Mouse (Mus musculus): ENCODE measurements around the gene Olfr1371.

The Olfr1371 gene

DNA sequence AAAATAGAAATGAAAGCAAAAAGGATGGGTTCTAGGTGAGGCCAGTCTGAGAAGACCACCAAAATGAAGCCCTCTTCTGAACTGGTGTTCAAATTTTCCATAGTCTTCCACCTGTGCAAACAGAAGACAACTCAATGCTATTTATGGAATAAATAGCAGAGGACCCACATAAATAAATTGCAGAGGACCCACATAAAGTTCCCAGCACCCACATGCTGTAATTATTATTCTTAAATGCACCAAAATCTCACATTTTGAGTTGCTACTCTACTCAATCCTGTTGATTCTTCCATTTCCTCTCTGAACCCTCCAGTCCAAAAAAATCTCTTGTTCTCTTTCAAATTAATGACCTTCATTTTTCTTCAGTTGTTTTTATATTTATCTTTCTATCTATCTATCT is at the start of gene Olfr1371:
Olfr1371 (minus strand) TSS at position 101 of the 400 bp plus-strand sequence.
- DNase-seq (ENCODE audit: inconsistent age in 2 of 2, low spot score in 1 of 2) = no peak

DNA sequence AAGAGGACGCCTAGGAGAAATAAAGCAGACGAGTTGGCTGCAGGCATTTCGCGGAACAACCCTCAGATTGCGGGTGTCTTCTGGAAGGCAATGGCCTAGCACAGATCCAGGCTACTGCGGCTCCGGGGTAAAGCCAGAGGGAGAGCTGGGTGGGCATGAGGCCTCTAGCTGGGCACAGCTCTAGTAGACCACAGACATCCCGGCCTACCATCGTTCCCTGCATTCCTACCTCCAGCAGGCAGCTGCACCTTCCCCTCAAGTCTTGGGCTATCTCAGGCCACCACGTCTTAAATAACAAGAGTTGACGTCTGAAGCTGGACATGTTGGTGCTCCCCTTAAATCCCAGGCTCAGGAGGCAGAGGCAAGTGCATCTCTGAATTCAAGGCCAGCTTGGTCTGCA is 48.6 kb upstream of the Olfr1371 start:
- DNase-seq (ENCODE audit: inconsistent age in 2 of 2, low spot score in 1 of 2) = no peak

DNA sequence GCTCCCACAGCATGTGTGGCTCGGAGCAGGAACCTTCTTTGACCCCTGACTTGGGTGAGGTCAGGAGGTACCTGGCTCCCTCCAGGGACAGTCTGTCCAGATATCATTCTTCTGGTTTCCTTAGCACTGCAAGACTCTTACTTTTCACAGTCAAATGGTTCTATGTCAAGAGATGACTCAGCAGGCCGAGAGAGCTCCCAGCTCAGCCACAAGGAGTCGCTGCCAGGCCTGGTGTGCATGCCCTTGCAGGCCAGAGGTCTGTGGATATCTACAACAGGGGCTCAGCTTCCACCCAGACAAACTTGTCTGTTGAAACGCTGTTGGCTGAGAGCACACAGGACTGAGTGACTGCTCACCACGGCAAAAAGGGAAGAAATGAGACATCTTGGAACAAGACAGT is 48.1 kb upstream of the Olfr1371 start:
- peak; percentile 85 to 92 for DNase-seq (ENCODE audit: inconsistent age in 2 of 2, low spot score in 1 of 2)

DNA sequence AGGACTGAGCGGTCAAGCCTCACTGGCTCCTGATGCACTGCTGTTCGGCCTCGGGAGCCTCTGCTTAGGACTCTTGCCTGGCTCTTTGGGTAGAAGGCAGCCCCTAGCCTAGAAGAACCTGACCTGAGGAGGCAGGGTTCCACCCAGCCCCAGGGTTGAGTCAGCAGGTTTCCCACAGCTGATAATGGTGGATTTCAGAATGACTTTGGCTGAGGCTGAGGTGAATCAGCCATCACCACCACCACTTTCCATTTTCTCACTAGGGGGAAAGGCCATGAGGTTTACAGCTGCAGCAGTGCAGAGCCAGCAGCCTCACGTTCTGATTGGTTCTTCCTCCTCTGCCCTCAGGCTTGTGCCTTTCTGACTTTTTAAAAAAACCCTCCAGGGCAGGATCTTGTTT is 47.1 kb upstream of the Olfr1371 start:
- peak in 1 of 2 experiments; percentile 82 for DNase-seq (ENCODE audit: inconsistent age in 2 of 2, low spot score in 1 of 2)

DNA sequence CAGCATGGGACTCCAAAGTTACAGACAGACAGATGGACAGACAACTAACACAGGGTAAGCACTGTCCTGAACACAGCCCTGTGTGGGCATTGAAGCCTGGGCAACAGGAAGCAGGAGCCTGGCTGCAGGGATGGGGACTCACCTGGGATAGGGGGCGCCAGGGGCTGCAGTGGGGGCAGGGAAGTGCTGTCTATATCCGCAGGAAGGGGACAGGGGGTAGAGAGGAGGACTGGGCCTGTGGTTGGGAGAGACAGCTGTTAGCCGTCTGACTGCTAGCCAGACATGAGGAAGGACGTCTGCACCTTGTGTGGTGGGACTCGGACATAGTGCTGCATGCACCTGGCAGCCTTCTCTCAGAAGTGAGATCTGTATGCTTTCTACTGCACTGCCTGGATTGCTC is 44.9 kb upstream of the Olfr1371 start:
- DNase-seq (ENCODE audit: inconsistent age in 2 of 2, low spot score in 1 of 2) = no peak

DNA sequence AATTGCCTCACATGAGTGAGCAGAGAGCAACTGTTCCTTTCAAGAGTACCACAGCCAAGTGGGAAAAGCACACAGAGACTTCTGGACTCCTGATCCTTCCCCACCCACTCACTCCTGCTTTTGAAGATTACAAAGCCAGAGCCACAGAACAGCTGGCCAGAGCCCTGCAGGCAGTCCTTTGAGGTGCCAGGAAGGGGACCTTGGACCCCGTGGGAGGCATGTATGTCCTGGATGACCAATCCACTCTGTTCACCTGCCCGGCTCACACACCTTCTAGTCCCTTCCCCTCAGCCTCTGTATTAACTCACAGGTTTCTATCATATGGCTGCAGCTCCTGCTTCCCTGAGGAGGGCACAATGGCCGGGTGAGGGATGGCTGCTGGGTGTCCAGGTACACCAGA is 43.6 kb upstream of the Olfr1371 start:
- no peak for DNase-seq (ENCODE audit: inconsistent age in 2 of 2, low spot score in 1 of 2)

DNA sequence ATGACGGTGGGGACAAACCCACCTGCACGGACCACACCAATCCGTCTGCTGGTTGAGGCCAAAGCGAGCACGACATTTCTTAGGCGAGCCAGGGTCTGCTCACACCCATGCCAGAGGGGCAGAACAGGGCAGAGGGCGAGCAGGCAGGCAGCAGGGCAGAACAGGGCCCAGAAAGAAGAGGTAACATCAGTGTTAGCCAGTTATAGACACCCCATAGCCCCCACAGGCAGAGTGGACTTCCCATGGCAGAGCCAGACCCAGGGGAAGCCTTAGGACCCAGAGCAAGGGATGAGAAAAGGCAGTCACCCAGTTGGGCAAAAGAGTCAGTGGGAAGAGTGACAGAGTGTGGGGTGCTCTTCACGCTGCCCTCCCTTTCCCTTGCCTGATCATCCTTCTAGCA is 41.3 kb upstream of the Olfr1371 start:
- no peak for DNase-seq (ENCODE audit: inconsistent age in 2 of 2, low spot score in 1 of 2)

DNA sequence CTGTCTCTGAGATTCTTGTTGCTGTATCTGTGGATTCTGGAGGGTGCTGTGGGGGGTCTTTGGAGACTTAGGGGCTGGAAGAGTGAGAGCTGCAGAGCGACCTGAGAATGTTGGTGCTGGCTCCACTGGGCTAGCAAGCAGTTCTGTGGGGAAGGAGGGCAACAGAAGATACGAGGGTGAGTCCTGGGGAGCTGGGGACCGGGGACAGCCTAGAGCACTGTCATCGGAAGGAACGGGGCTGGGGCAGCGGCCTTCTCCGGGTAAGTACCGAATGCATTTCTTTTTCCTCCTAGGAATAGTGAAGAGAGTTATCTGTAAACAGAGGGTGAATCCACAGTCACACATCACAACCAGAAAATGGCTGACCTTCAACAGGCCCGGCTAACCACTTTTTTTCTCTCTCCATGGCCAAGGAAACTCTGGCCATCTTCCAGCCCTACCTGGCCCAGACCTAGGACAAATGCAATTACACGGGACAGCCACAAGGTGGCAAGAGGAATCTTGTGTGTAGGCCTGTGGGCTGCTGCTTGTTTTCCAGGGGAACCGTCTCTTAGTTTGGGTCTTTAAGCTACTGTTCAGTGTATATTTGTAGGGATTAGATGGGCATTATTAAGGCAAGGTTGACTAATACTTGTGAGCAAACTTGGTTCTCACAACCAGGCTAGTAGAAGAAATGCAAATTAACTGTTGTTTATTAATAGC is 40.0 kb upstream of the Olfr1371 start:
- peak; percentile 84 to 94 for DNase-seq (ENCODE audit: inconsistent age in 2 of 2, low spot score in 1 of 2)

DNA sequence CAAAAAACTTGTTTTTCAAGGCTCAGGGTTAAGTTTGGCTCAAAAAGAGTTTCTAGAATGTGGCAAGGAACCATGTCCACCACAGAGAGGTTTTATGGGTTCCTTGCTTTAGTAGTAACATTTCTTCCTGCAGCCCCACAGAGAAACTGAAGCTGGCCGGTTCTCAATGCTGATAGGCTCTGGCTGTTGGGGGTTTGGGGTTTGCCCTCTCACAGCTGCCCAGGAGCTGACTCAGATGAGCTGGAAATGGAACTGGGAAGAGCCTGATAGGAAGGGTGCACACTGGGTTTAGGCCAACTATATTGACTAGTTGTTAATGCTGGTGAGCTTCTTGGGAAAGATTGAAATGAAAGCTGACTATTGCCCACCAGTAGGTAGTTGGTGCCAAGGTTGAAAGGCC is 38.9 kb upstream of the Olfr1371 start:
- DNase-seq (ENCODE audit: inconsistent age in 2 of 2, low spot score in 1 of 2) = peak in 1 of 2 experiments; percentile 38

DNA sequence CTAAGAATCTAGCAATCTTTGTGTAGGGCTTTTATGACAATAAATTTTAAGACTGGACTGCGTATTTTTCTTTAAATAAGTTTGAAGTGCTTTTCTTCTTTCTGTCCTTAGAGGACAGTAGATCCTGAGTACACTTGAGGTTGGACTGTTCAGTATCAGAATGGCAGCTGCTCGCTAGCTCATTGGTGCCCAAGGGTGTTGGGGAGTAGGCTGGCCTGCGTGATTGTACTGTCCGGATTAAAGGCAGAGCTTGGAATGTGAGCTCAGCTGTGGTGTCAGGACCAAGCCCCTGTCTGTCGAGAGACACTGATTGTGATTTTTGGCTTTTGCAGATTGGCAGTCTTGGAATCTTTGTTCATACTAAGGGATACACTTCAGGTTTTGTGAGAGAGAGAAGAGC is 38.0 kb upstream of the Olfr1371 start:
- DNase-seq (ENCODE audit: inconsistent age in 2 of 2, low spot score in 1 of 2) = no peak

DNA sequence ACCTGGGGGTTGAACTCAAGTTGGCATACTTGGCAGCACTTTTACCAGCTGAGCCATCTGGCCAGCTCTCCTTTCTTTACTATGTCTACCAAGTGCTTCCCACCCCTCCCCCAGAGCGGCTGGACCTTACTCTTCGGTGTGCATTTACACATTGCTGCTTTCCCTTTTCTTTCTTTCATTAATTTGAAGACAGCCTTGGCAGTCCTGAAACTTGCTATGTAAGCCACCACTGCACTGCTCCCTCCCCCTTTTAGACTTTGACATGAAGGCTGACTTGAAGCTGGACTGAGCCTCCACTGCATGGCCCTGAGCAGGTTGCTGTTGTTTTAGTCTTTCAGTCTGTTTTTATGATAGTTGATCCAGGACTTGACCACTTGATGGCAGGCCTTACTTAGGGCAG is 35.7 kb upstream of the Olfr1371 start:
- no peak for DNase-seq (ENCODE audit: inconsistent age in 2 of 2, low spot score in 1 of 2)

DNA sequence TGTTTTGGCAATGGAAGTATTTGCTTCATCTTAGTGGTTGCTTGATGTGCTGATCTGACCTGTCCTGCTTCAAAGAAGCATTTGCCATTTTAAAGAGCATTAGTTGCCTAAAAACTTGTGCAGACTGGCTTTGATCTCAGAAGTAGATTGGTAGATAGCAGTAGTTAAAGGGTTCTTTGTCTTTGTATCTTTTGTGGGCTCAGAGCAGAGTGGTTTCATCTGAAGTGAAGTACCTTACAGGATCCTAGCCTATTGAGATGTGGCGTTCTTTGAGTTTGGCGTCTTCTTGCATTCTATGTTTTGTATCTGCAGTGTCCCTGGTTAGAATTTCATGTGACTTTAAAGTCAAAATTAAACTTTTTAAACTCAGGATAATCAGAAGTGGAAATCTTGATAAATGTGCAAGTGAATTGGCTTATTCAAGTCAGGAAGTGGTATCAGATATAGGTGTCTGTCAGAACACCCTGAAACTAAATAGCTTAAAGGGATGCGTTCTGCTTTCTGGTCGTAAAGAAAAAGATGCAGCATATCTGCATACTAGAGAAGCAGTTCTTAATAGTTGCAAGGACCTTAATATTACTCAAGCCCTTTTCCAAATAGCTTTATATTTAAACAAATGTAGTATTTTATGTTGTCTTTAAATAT is 27.2 kb upstream of the Olfr1371 start:
- DNase-seq (ENCODE audit: inconsistent age in 2 of 2, low spot score in 1 of 2) = peak in 1 of 2 experiments; percentile 15

DNA sequence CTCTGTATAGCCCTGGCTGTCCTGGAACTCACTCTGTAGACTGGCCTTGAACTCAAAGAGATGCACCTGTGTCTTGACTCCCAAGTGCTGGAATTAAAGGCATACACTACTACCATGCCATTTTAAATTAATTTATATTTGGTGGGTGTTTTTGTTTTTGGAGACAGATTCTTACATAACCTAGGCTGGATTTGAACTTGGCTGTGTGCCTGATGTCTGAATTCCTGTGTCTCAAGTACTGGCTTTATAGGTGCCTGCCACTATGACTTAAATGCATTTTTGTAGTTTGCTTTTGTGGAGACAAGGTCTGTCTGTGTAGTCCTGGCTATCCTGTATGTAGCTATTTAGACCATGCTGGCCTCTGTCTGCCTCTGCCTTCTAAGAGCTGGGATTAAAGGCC is 20.7 kb upstream of the Olfr1371 start:
- peak in 1 of 2 experiments; percentile 66 for DNase-seq (ENCODE audit: inconsistent age in 2 of 2, low spot score in 1 of 2)

DNA sequence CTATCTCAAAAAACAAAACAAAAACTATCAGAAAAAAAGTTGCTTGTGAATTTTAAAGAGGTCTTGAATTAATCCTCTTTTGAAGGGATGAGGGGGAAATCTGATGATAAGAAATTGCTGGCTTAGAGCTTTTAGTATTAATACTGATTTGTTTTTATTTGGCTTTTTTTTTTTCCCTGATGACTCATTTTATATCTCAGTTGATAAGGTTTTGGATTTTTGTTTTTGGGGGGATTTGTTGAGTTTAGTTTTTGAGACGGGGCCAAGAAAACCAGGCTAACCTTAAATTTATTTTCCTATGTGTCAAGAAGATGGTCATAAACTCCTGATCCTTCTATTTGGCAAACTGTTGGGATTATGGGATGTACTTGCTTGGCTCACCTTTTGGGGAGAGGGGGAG is 20.1 kb upstream of the Olfr1371 start:
- no peak for DNase-seq (ENCODE audit: inconsistent age in 2 of 2, low spot score in 1 of 2)

DNA sequence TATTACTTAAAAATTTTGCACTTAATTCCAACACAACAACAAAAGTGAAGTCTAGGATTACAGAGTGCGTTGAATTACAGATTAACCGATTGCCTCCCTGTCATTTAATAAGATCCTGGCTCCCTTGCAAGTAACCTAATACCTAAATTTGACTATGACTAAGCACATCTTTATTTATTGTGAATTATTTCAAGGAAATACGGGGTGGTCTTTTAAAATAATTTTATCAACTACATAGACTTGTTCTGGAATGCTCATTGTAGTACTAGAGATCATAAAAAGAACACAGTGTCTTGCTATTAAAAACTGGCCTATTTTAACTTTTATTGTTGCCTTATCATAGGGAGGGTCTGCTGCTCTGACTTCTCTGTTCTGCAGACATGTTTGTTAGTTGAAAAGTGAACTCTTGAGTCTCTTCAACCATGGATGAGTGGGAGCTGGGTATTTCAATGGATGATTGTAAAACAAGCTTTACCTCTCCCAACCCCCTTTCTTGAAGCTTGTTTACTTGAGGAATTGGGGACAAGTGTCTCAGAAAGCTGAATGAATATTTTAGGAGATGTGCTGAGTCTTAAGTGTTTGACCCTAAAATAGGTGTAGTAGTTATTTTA is 19.4 kb upstream of the Olfr1371 start:
- DNase-seq (ENCODE audit: inconsistent age in 2 of 2, low spot score in 1 of 2) = no peak

DNA sequence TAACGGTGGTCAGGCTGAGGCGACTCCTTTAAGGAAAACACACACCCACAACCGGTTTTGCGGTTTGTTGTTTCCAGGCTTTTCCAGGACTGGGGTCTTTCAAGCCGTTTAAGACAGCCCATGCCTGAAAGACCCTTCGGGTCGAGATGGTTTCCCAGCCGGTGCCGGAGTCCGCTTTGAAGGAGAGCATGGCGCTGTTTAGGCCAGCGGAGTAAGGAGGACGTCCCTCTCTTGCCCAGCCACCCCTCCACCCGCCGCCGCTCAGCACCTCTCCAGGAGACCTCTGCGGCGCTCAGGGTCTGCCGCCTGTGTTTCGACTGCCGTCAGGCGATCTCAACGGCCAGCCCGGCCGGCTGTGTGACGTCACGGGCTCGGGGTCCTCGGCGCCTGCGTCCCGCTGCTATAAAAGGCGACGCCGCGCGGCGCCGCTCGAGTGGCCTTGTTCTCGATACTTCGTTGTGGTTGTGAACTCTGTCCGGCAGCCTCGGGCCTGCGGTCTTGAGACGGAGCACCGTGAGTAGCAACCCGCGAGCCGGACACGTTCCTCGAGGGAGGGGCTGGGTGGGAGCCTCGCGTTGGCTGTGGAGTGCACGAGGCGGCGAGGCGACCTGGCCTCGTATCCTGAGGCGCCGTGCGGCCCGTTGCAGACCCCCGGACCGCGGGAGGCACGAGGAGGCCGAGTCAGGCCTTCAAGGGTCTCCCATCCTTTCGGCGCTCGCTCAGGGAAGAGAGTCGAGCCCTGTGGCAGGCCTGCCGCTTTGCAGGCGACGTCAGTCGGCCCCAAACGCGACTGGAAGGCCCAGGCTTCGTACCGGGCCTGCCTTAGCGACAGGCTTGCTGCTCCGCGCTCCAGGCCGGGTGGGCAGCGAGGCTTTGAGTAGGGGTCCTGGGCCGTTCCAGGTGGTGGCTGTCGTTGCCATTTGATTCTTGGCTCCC is 18.1 kb upstream of the Olfr1371 start, which contains the start of gene Skp1a:
Skp1a (plus strand) TSS at position 390 of the 936 bp plus-strand sequence.
- peak; percentile 93 to 99 for DNase-seq (ENCODE audit: inconsistent age in 2 of 2, low spot score in 1 of 2)

DNA sequence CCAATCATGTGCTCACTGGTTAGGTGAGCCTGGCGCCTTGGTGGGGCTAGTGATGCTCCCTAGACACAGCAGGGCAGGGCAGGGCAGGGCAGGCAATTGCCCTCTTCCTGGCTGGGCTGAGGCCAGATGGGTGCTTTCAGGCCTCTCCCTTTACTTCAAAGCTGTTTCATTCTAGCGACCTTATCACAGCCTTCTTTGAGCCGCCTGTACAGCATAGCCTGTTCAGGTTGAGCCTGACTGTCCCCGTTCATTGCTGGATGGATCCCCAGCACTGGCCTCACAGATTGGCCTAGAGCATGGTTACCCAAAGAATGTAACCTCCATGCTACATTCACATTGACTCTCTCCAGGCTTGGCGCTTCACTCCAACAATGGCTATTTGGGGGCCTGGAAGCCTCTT is 16.9 kb upstream of the Olfr1371 start:
- peak in 1 of 2 experiments; percentile 25 for DNase-seq (ENCODE audit: inconsistent age in 2 of 2, low spot score in 1 of 2)

DNA sequence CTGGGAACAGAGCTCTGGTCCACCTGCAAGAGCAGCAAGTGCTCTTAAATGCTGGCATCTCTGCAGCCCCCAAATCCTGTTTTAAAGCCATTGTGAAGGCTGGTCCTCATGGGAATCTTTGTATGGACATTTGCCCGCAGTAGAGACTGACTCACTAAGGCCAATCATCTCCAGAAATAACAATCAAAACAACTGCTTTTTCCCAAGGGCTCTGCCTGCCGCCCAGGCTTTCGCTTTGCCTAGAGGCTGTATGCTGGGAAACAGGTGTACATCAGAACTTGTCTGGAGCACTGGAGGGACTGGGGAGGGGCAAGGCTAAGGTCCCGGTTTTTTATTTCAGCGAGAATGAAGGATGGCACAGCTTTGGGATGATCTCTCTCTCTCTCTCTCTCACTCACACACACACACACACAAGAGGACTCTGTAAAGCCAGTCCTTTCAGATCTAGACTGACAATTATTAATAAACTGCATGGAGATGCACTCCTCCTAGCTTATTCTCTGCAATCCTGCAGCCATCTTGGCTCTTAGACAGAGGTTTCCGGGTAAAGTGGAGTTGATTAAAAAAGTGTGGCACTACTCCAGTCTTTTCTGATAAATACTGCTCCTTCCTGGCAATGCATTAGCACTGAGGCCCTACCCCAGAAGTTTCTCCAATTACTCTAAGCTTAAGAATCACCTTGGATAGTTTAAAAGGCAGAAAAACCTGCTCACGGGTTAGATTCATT is 15.1 kb upstream of the Olfr1371 start:
- DNase-seq (ENCODE audit: inconsistent age in 2 of 2, low spot score in 1 of 2) = peak in 1 of 2 experiments; percentile 49

DNA sequence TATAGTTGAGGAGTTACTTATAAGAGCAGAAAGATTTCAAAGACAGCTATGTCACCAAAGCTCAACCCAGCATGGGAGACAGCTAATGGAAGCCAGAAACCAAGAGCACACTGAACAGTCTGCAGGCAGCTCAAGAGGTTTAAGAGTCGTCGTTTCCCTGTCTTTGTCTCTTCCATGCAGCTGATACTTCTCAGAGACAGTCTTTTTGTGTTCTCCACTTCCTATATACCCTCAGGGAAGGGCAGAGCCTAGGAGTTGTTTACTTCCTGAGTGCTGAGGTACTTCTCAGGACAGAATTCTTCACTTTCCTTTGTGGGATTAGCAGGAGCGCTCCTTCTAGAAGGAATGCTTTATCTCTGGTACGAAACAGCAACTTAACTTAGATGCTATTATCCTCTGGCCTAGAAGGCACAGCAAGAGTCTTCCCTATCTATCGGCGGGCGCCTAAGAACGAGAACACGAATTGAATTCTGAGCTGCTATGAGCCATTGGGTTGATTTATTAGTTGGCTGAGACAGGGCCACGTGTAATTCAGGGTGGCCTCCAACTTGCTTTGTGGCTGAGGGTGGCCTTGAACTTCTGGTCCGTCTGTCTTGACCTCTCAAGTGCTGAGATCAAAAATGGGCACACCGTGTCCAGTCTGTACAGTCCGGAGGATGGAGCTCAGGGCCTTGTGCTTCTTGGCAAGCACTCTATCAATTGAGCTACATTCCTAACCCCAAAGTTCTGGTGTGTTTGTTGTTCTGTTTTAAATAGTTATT is 13.9 kb upstream of the Olfr1371 start:
- DNase-seq (ENCODE audit: inconsistent age in 2 of 2, low spot score in 1 of 2) = peak; percentile 91 to 92

DNA sequence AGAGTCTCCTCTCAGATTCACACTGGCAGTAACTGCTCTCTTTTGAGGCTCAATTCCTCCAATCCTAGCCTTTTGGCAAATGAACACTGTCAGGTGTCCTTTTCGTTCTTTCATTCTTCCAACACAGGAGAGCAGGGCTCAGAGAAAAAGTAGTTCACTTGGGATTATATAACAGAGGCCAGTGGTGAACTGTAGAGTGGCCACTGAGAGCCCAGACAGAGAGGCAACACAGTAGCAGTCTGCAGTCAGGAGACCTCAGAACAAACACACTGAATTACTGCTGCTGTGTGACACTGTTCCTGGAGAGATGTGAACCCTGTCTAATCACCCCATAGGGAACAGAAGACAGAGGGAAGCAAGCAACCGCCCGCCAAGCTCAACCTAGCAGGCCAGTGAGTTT is 13.3 kb upstream of the Olfr1371 start:
- DNase-seq (ENCODE audit: inconsistent age in 2 of 2, low spot score in 1 of 2) = peak in 1 of 2 experiments; percentile 57
